Mouse (Mus musculus): Measurements from ENCODE around the gene Edf1. TPM values are rescaled to one million over a fixed set of nuclear protein-coding genes. Genes with fewer than 3 reads are reported as not detected.

Gene Edf1
- polyA plus RNA-seq, 1 experiment: 190 TPM

DNA sequence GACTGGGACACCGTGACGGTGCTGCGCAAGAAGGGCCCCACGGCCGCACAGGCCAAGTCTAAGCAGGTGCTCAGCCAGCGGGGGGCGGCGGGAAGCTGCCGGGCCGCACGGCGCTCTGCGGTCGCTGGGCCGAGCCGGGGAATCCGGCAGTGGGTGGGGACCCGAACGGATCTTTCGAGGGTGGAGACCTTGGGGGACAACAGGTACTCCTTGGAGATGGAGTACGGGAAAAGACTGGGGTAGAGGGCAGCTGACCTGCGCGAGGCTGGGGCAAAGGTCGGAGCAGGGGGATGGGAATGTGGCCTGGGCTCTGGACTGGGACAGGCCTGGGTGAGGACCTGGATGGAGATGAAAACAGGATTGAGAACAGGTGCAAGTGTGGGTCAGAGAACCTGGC is 315 bp downstream of the Edf1 start:
- Histone ChIP-seq H3K9me3 (ENCODE audit: control insufficient read depth, low read length) (no peaks in the 10 kb centered on the region), H3K27me3 (ENCODE audit: control insufficient read depth) (no peaks in the 10 kb centered on the region), H3K4me3 (replicated peaks) (peak overlapping the region; percentile 83), H3K4me1 (ENCODE audit: control insufficient read depth) (peaks cover 42% of the 10 kb centered on the region), H3K36me3 (ENCODE audit: control insufficient read depth) (peaks cover 40% of the 10 kb centered on the region)
- TF ChIP-seq GATA1 (IDR thresholded peaks at IDR 0.05; ENCODE audit: low read length) (no peak), TAL1 (IDR thresholded peaks at IDR 0.05; ENCODE audit: low read length) (no peak)

DNA sequence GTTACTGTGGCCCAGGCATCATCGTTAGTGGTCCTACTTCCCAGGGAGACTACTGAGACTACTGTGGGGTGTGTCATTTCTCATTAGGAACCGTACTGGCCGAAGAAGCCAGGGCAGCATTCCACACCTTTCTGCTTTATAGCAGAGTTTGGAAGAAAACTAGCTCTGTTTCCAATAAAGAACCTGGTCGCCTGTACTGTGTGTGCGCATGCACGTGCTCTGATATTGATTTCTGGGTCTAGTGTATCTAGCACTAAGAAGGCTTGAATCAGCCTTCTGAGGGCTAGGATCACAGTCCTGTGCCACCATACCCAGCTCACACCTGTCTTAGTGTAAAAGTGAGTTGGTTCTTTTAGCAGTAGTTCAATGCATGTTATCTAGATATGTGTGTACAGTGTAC is 1.1 kb downstream of the Edf1 start:
- H3K36me3 ChIP-seq (ENCODE audit: control insufficient read depth): peaks cover 48% of the 10 kb centered on the region
- H3K9me3 ChIP-seq (ENCODE audit: control insufficient read depth, low read length): no peaks in the 10 kb centered on the region
- H3K4me1 ChIP-seq (ENCODE audit: control insufficient read depth): peaks cover 42% of the 10 kb centered on the region
- peak overlapping the region; percentile 83 for H3K4me3 ChIP-seq (replicated peaks)
- TF ChIP-seq TAL1 (IDR thresholded peaks at IDR 0.05; ENCODE audit: low read length) (no peak), GATA1 (IDR thresholded peaks at IDR 0.05; ENCODE audit: low read length) (no peak)
- H3K27me3 ChIP-seq (ENCODE audit: control insufficient read depth): no peaks in the 10 kb centered on the region

DNA sequence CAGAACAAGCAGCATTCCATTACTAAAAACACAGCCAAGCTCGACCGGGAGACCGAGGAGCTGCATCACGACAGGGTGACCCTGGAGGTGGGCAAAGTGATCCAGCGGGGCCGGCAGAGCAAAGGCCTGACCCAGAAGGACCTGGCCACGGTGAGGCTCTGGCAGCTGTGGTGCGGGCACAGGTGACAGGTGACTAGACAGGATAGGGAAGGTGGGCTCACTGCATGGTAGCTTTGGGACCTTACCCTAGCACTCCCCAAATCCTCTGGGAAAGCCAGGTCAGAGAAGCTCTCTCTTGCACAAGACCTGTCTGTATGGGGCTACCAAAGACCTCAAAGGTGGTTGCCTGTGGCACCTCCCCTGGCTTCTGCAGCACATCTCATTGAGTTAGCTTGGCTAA is 2.9 kb downstream of the Edf1 start:
- TF ChIP-seq TAL1 (IDR thresholded peaks at IDR 0.05; ENCODE audit: low read length): no peak
- TF ChIP-seq GATA1 (IDR thresholded peaks at IDR 0.05; ENCODE audit: low read length): no peak
- peaks cover 42% of the 10 kb centered on the region for H3K4me1 ChIP-seq (ENCODE audit: control insufficient read depth)
- no peaks in the 10 kb centered on the region for H3K9me3 ChIP-seq (ENCODE audit: control insufficient read depth, low read length)
- peaks cover 65% of the 10 kb centered on the region for H3K36me3 ChIP-seq (ENCODE audit: control insufficient read depth)
- H3K4me3 ChIP-seq (replicated peaks): no peak overlapping the region
- no peaks in the 10 kb centered on the region for H3K27me3 ChIP-seq (ENCODE audit: control insufficient read depth)

DNA sequence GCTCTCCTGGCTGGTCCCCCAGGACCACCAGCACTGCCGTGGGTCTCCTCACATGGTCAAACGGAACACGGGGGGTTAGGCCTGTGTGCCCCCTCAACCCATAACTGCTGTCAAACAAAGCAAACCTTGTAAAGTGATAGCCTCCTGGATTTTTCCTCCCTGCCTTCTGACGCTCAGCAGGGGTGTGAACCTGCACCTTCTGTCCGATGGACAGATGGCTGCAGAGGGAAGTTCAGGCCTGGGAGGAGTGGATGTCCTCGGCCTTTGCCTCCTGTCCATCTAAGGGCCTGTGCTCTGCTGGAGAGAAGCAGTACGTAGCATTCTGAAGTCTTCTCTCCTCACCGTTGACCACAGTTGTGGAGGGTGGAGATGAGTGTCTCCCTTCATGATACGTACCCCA is 4.3 kb downstream of the Edf1 start:
- TF ChIP-seq TAL1 (IDR thresholded peaks at IDR 0.05; ENCODE audit: low read length) (no peak), GATA1 (IDR thresholded peaks at IDR 0.05; ENCODE audit: low read length) (no peak)
- H3K4me1 ChIP-seq (ENCODE audit: control insufficient read depth): peaks cover 34% of the 10 kb centered on the region
- H3K4me3 ChIP-seq (replicated peaks): no peak overlapping the region
- H3K36me3 ChIP-seq (ENCODE audit: control insufficient read depth): peaks cover 69% of the 10 kb centered on the region
- H3K9me3 ChIP-seq (ENCODE audit: control insufficient read depth, low read length): no peaks in the 10 kb centered on the region
- no peaks in the 10 kb centered on the region for H3K27me3 ChIP-seq (ENCODE audit: control insufficient read depth)

- H3K9me3 ChIP-seq (ENCODE audit: control insufficient read depth, low read length): no peaks in the 10 kb centered on the region
- H3K27me3 ChIP-seq (ENCODE audit: control insufficient read depth): no peaks in the 10 kb centered on the region
- TF ChIP-seq TAL1 (IDR thresholded peaks at IDR 0.05; ENCODE audit: low read length) (no peak), GATA1 (IDR thresholded peaks at IDR 0.05; ENCODE audit: low read length) (no peak)
- no peak overlapping the region for H3K4me3 ChIP-seq (replicated peaks)
- peaks cover 73% of the 10 kb centered on the region for H3K36me3 ChIP-seq (ENCODE audit: control insufficient read depth)
- H3K4me1 ChIP-seq (ENCODE audit: control insufficient read depth): peaks cover 12% of the 10 kb centered on the region
Observed at GRCm38 (mm10) chr2:25565741-25566140, 8.1 kb downstream of the Edf1 start.

DNA sequence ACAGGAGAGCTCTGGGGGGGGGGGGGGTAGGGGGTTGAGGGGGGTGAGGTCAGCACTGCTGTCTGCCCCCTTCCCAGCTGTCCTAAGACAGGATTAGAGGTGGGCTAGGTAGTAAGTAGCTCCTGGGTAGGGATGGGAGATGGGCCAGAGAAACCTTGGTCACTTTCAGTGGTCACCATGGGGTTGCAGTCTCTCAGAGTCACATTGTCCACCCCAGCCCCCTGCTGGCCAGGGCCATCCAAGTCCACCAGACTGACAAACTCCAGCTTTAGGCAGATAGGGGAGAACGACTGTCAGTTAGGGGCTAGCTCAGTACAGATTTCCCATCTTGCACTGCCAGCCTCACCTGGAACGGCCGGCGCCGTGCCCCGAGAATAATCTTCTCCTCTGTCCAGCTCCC is 8.9 kb downstream of the Edf1 start:
- H3K9me3 ChIP-seq (ENCODE audit: control insufficient read depth, low read length): no peaks in the 10 kb centered on the region
- TF ChIP-seq GATA1 (IDR thresholded peaks at IDR 0.05; ENCODE audit: low read length) (no peak), TAL1 (IDR thresholded peaks at IDR 0.05; ENCODE audit: low read length) (no peak)
- H3K36me3 ChIP-seq (ENCODE audit: control insufficient read depth): peaks cover 67% of the 10 kb centered on the region
- H3K27me3 ChIP-seq (ENCODE audit: control insufficient read depth): no peaks in the 10 kb centered on the region
- H3K4me1 ChIP-seq (ENCODE audit: control insufficient read depth): peaks cover 14% of the 10 kb centered on the region
- H3K4me3 ChIP-seq (replicated peaks): no peak overlapping the region

DNA sequence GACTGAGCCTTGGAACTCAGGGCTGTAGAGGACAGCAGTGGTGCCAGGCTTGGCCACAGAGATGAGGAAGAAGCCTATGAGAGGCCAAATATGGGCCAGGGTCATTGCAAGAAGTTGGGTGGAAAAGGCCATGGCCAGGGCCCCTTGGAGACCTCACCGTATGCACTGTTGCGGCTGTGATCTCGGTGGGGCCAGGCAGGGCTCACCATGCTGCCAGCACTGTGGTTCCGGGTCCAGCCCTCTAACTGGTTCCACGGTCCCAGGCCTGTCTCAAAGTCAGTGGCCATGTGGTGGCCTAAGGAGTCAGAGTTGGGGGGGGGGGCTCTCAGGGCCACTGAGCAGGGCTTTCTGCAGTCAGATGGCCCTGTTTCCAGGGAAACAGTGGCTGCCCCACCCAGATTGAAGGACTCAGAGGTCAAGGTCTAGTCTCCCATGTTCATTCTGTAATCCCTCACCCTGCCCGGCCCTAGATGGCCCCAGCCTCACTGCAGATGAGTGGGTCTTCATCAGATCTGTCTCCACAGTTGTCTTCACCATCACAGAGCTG is 10.9 kb downstream of the Edf1 start:
- H3K27me3 ChIP-seq (ENCODE audit: control insufficient read depth): no peaks in the 10 kb centered on the region
- H3K36me3 ChIP-seq (ENCODE audit: control insufficient read depth): peaks cover 47% of the 10 kb centered on the region
- peaks cover 15% of the 10 kb centered on the region for H3K4me1 ChIP-seq (ENCODE audit: control insufficient read depth)
- H3K4me3 ChIP-seq (replicated peaks): no peak overlapping the region
- no peak for TF ChIP-seq TAL1 (IDR thresholded peaks at IDR 0.05; ENCODE audit: low read length)
- TF ChIP-seq GATA1 (IDR thresholded peaks at IDR 0.05; ENCODE audit: low read length): no peak
- H3K9me3 ChIP-seq (ENCODE audit: control insufficient read depth, low read length): no peaks in the 10 kb centered on the region

DNA sequence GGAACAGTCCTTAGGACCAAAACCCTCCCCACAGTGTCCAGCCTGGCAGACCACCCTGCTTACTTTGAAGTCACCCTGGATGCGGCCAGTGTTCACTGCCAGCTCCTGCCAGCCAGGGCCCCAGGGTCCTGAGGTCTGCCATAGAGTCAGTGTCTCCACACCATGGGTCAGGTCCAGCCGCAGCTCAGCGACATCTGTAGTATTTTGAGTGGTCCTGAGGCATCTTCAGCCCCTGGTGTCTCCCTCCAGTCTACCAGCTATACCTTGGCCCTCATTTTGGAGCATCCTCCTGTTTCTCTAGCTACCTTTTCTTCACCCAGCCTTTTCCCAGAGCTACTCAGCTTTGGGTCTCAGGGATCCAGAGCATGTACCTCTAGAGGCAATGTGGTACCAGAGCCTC is 11.7 kb downstream of the Edf1 start:
- Histone ChIP-seq H3K27me3 (ENCODE audit: control insufficient read depth) (no peaks in the 10 kb centered on the region), H3K4me1 (ENCODE audit: control insufficient read depth) (peaks cover 23% of the 10 kb centered on the region), H3K36me3 (ENCODE audit: control insufficient read depth) (peaks cover 40% of the 10 kb centered on the region), H3K9me3 (ENCODE audit: control insufficient read depth, low read length) (no peaks in the 10 kb centered on the region), H3K4me3 (replicated peaks) (no peak overlapping the region)
- no peak for TF ChIP-seq TAL1 (IDR thresholded peaks at IDR 0.05; ENCODE audit: low read length)
- TF ChIP-seq GATA1 (IDR thresholded peaks at IDR 0.05; ENCODE audit: low read length): no peak

- Histone ChIP-seq H3K4me3 (replicated peaks) (no peak overlapping the region), H3K36me3 (ENCODE audit: control insufficient read depth) (peaks cover 24% of the 10 kb centered on the region), H3K27me3 (ENCODE audit: control insufficient read depth) (peaks cover 12% of the 10 kb centered on the region), H3K4me1 (ENCODE audit: control insufficient read depth) (peaks cover 40% of the 10 kb centered on the region), H3K9me3 (ENCODE audit: control insufficient read depth, low read length) (no peaks in the 10 kb centered on the region)
- TF ChIP-seq TAL1 (IDR thresholded peaks at IDR 0.05; ENCODE audit: low read length) (no peak), GATA1 (IDR thresholded peaks at IDR 0.05; ENCODE audit: low read length) (no peak)
Observed at GRCm38 (mm10) chr2:25571221-25571620, 13.6 kb downstream of the Edf1 start.

GRCm38 (mm10) chr2:25573068-25573467 is 15.4 kb downstream of the Edf1 start:
- peaks cover 17% of the 10 kb centered on the region for H3K36me3 ChIP-seq (ENCODE audit: control insufficient read depth)
- peaks cover 30% of the 10 kb centered on the region for H3K27me3 ChIP-seq (ENCODE audit: control insufficient read depth)
- peaks cover 45% of the 10 kb centered on the region for H3K4me1 ChIP-seq (ENCODE audit: control insufficient read depth)
- H3K4me3 ChIP-seq (replicated peaks): no peak overlapping the region
- TF ChIP-seq TAL1 (IDR thresholded peaks at IDR 0.05; ENCODE audit: low read length): no peak
- peaks cover 13% of the 10 kb centered on the region for H3K9me3 ChIP-seq (ENCODE audit: control insufficient read depth, low read length)
